Mouse (Mus musculus) brain, embryonic 14.5 days (tissue): ENCODE measurements at regions not wholly inside any gene's neighbourhood (a gene's known extent, or its start where the extent isn't known, plus 50 kb on each side); places are given as distances from the start of the nearest gene placed in this dataset.
A peak's percentile ranks its signal among the peaks of the same experiment; 100 is the strongest.

ENCODE experiments used
- DNase-seq: peaks from one replicate; pipeline ENCODE4 v3.0.0-alpha.2; 2011; ENCODE audit warnings: low read depth
- CTCF ChIP-seq: fragments of 200-500 bp; IDR thresholded peaks from 2 replicates; pipeline ENCODE4 v1.5.1; 2012; ENCODE audit warnings: inconsistent platforms, mild to moderate bottlenecking, moderate library complexity, borderline replicate concordance; ENCODE audit not compliant: insufficient read depth, insufficient read length; ENCODE audit errors: extremely low read depth
- POLR2A ChIP-seq: fragments of 200-500 bp; IDR thresholded peaks from 2 replicates; pipeline ENCODE4 v1.6.1; 2012; ENCODE audit warnings: mild to moderate bottlenecking, inconsistent platforms, borderline replicate concordance; ENCODE audit not compliant: poor library complexity, insufficient read depth, insufficient read length, severe bottlenecking; ENCODE audit errors: extremely low read depth

DNA sequence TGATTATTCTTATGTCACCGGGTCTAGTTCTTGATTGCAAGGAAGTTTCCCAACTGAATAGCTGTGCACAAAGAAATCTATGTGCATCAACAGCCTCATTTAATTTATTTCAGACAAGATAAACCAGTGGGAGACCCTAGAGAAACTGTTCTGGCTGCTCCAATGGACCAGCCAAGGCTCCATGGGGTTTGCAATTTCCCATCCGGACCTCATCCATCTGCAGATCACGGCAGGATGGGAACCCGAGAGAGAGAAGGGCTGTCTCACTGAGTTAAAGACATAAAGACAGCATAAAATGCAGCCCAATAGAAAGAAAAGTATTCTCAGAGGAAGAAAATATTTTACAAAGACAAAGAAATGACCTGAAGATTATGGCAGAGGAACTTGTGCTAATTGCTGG is 458.5 kb upstream of the Cdh10 start:
- TF ChIP-seq POLR2A (no peak), CTCF (no peak)
- no peak for DNase-seq

DNA sequence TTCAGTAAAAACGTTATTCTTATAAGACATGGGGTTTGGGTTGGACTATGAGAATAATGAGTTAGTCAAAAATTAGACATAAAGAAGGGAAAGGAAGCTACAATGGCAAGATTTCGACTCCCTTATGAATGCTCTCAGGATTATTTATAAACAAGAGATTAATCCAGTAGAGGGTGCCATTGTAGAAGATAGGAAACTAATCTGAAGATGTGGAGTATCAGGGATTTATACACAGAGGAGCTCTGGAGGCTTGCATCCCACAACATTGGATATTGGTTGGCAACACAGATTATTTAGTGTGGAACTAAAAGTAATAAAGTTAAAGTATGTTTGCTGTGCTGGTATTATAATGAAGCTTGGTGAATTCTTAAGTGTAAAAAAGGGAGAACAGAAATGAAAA is 419.0 kb upstream of the Cdh10 start:
- TF ChIP-seq POLR2A (no peak), CTCF (no peak)
- DNase-seq, result peak; percentile 42

DNA sequence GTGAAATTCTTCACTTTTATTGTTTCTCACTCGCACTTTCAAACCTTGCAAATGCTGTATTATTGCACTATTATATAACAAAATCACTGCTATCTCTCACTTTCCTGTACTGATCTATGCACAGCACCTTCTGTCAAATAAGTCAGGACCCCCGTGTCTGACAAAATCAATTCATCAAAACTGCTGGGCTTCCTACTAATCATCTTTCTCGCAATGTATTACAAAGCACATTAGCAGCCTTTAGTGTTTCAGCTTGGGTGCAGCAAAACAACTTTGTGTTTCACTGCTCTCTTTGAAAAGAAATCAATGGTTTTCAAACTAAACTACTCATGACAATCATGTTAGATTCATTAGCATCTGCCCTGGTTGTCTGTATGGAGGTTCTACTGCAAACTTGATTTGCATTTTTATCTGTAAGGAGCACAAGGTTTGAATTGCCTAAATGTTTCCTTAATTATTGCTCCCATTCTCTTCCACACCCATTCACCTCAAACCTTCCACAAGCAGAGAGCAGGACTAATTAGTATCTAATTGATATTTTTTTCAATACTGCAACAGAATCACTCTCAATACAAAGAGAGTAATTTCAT is 418.4 kb upstream of the Cdh10 start:
- no peak for TF ChIP-seq POLR2A
- TF ChIP-seq CTCF, result no peak
- DNase-seq, result peak; percentile 63

DNA sequence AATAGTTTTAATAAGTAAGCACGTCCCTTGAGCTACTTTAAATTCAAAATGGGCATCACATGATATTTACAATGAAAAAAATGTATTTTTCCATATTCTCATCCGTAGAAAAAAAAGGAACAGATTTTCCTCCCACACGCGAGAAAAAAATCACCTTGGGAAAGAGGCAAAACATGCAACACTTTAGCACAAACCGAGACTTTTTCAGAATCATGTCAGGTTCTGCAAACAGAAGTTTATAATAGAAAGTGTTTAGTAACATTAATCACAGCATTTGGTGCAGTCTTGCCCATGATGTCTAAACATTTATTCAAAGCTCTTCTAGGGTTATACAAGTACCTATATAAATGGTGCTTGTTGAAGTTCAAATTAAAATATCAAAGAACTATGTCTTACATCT is 386.0 kb upstream of the Cdh10 start:
- DNase-seq, result no peak
- no peak for TF ChIP-seq CTCF
- TF ChIP-seq POLR2A, result no peak

DNA sequence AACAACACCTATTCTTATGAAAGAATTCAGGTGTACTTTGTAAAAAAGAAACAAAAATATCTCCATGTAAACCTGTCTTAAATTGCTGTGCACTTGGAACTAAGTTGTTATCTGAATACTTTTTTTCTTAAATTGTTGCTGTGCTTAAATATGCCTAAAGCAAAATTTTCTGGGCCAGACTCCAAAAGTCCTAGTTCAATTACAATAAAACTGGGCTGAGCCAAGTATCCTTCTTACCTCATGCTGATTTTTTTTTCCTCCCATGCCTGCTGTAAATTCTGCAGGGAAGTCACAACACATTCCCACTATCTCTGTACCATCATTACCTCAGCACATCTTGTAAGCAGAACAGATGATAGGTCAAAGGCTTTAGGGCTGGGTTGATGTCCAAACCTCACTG is 364.9 kb upstream of the Cdh10 start:
- no peak for DNase-seq
- TF ChIP-seq CTCF (no peak), POLR2A (no peak)

DNA sequence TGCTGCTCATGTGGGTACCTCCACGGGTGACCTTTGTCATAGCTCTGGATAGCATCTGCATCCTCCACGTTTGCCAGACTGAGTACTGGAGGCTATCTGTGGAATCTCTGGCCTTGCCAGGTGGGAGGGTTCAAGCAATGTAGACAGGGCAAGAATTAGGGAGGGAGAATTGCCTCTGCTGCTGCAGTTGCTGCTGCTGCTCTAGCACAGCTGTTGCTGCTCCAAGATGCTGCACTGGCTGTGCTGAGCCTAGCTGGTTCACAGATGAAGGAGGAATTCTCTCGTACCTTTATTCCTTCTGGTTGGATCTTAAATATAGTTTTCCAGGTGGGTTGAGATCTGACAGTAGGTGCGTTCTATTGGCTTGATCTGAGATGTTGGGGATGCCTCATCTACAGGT is 336.4 kb upstream of the Cdh10 start:
- no peak for DNase-seq
- TF ChIP-seq POLR2A (no peak), CTCF (no peak)

DNA sequence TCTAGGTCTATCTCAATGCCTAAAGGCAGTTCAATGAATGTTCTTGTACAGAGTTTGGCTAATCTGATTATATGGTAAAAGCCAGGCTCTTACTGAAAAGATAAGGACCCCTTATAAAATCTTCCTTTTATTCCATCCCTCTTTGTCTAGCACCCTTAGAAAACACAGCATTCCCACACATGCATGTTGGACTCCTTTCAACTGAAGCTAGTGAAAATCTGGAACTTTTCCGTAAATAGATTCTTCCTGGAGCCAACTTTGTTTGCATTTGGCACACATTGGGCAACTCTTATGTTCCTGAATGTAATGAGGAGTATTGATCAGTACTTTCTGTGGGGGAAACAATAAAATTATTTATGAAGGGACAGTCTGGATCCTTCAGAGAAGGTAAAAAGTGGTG is 307.1 kb upstream of the Cdh10 start:
- DNase-seq, result peak; percentile 4
- TF ChIP-seq CTCF (no peak), POLR2A (no peak)

DNA sequence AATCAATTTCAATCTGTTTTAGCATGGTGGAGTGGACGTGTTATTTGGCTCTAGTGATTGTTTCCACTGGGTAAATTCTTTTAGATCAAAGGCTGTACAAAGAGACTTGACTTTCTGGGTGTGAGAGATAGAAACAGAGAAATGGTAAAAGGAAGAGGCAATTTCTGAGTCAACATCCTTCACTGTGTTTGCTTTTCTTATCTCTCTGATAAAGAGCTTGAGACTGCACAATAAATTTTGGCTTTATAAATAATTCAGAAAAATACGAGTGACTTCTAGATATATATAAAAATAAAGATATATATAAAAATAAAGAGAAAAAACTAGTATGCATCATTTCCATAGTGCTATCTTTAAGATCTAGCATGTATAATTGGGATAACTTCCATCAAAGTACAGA is 301.0 kb upstream of the Cdh10 start:
- DNase-seq, result no peak
- TF ChIP-seq POLR2A (no peak), CTCF (no peak)

DNA sequence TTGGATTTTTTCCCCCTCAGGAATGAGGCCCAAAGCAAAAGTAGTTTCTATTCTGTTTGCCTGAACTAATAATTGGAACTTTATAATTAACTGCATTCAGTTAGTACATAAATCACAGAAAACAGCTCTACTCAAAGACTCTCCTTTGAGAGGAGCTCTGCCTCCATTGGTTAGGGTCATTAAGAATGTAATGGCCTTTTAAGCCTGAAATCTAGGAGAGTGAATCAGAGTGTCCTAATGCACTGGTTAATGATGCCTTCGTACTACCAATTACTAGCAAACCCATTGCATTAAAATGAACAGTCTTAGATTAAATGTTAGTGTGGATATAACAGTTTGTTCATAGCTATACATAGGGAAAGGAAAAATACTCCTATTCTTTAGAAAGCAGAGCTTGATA is 262.3 kb upstream of the Cdh10 start:
- no peak for TF ChIP-seq CTCF
- DNase-seq, result peak; percentile 14
